Mouse (Mus musculus) hindbrain, embryonic 12.5 days (tissue): ENCODE results near the gene Rxfp1. TPM values are rescaled to one million over a fixed set of nuclear protein-coding genes. Genes with fewer than 3 reads are reported as not detected.

Experiments
- ATAC-seq: fragments of 200-750 bp; cut with Nextera tagmentation; 2 replicates; pipeline ENCODE4 v1.8.0; 2017; ENCODE audit warnings: moderate TSS enrichment; ENCODE audit not compliant: low FRiP score
- H3K27ac ChIP-seq: fragments of 300-500 bp; sonication (generic); 2 replicates; pipeline ENCODE4 v1.5.1; 2016; ENCODE audit warnings: mild to moderate bottlenecking
- H3K27me3 ChIP-seq: fragments of 300-500 bp; sonication (generic); 2 replicates; pipeline ENCODE4 v1.6.1; 2016; ENCODE audit warnings: mild to moderate bottlenecking
- H3K36me3 ChIP-seq: fragments of 300-500 bp; sonication (generic); 2 replicates; pipeline ENCODE4 v1.6.1; 2016; ENCODE audit warnings: mild to moderate bottlenecking
- H3K4me1 ChIP-seq: fragments of 300-500 bp; sonication (generic); 2 replicates; pipeline ENCODE4 v1.6.1; 2016
- H3K4me2 ChIP-seq: fragments of 300-500 bp; sonication (generic); replicated peaks from 2 replicates; pipeline ENCODE4 v1.6.1; 2016; ENCODE audit warnings: mild to moderate bottlenecking
- H3K4me3 ChIP-seq: fragments of 300-500 bp; sonication (generic); 2 replicates; pipeline ENCODE4 v1.5.1; 2016; ENCODE audit warnings: mild to moderate bottlenecking
- H3K9ac ChIP-seq: fragments of 300-500 bp; sonication (generic); 2 replicates; pipeline ENCODE4 v1.6.1; 2016; ENCODE audit warnings: mild to moderate bottlenecking, moderate library complexity
- H3K9me3 ChIP-seq: fragments of 300-500 bp; sonication (generic); replicated peaks from 2 replicates; pipeline ENCODE4 v1.6.1; 2016; ENCODE audit warnings: mild to moderate bottlenecking
- WGBS: fragments of 180-500 bp; shearing (Covaris S2); methylation state at CpG from one replicate; pipeline ENCODE4 v1.1.7; 2016; 5-methylcytosine and 5-hydroxymethylcytosine counted together
- polyA plus RNA-seq: library from polyadenylated mRNA; unstranded; fragments of >200 nt; fragmentation: Nextera tagmentation; extraction: Ambion mirVana; gene quantifications from 2 replicates; pipeline ENCODE4 v1.2.1, GENCODE M21; 2016

Rxfp1 gene
- polyA plus RNA-seq, 1 experiment from 2014 or later = not detected

DNA sequence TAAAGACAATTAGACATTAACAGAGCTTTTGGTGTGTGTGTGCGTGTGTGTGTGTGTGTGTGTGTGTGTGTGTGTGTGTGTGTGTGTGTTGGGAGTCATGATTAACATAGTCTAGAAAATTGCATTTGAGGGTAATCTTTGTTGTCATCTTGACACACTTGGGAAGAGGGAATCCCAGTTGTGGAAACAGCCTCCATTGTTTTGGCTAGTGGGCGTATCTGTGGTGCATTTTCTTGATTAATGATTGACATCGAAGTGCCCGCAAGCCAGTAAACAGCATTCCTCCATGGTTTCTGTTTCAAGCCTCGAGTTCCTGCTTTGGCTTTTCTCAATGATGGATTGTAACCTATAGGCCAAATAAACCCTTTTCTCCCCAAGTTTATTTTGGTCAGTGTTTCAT is 81.0 kb downstream of the Rxfp1 start:
- WGBS = 58% methylated on average over 5 of the region's 5 CpGs
- Histone ChIP-seq H3K4me3 (no peak overlapping the region), H3K27me3 (no peaks in the 10 kb centered on the region), H3K9me3 (no peaks in the 10 kb centered on the region), H3K27ac (no peak overlapping the region), H3K9ac (no peak overlapping the region), H3K4me1 (no peaks in the 10 kb centered on the region), H3K4me2 (no peak overlapping the region), H3K36me3 (no peaks in the 10 kb centered on the region)
- ATAC-seq = no peak

GRCm38 (mm10) chr3:79652129-79652528 is 85.6 kb downstream of the Rxfp1 start:
- WGBS = 94% methylated on average over 6 of the region's 6 CpGs
- no peak overlapping the region for H3K4me2 ChIP-seq
- no peaks in the 10 kb centered on the region for H3K4me1 ChIP-seq
- H3K4me3 ChIP-seq = no peak overlapping the region
- no peak overlapping the region for H3K27ac ChIP-seq
- H3K9me3 ChIP-seq = no peaks in the 10 kb centered on the region
- no peak overlapping the region for H3K9ac ChIP-seq
- no peak for ATAC-seq
- no peaks in the 10 kb centered on the region for H3K27me3 ChIP-seq
- no peaks in the 10 kb centered on the region for H3K36me3 ChIP-seq

DNA sequence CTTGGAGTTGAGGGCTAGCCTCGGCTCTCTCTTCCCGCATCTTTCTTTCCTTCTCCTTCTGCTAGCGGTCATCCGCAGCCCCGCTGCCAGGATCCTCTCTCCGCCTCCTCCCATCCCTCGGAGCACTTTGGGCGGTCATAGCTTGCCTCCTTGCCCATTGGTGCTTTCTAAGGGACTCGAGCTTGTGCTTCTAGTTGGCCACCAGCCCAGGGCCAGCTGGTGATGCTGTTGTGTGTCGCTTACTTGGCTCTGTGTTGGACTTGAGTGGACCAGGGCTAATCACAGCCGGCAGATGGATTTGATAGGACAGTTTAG is 108.3 kb downstream of the Rxfp1 start, which contains the start of gene Etfdh:
Gene Etfdh (minus strand): TSS at position 85 of the 315 bp plus-strand sequence.
- 0 out of 2 replicates have a peak, but pooled peaks cover 3% of the 10 kb centered on the region for H3K9me3 ChIP-seq
- peak within 1 kb of the TSS; percentile 78 for H3K9ac ChIP-seq
- no peaks in the 10 kb centered on the region for H3K27me3 ChIP-seq
- peak within 1 kb of the TSS; percentile 78 for H3K27ac ChIP-seq
- WGBS = under 1% methylated on average over 11 of the region's 11 CpGs
- ATAC-seq = peak; percentile 53
- H3K4me1 ChIP-seq = peaks cover 8% of the 10 kb centered on the region
- H3K36me3 ChIP-seq = peaks cover 26% of the 10 kb centered on the region
- H3K4me2 ChIP-seq = peak within 1 kb of the TSS; percentile 72
- H3K4me3 ChIP-seq = peak within 1 kb of the TSS; percentile 76

GRCm38 (mm10) chr3:79628561-79629415 is 108.9 kb downstream of the Rxfp1 start, which contains the start of gene 4930579G24Rik:
Gene 4930579G24Rik, plus strand, starts transcription at chr3:79629079.
- Histone ChIP-seq H3K36me3 (peaks cover 24% of the 10 kb centered on the region), H3K4me1 (peaks cover 8% of the 10 kb centered on the region), H3K4me2 (peak within 1 kb of the TSS; percentile 72), H3K27ac (peak within 1 kb of the TSS; percentile 78), H3K9me3 (0 out of 2 replicates have a peak, but pooled peaks cover 2% of the 10 kb centered on the region), H3K9ac (peak within 1 kb of the TSS; percentile 78), H3K27me3 (no peaks in the 10 kb centered on the region), H3K4me3 (peak within 1 kb of the TSS; percentile 76)
- WGBS = under 1% methylated on average over 60 of the region's 60 CpGs
- ATAC-seq = peak; percentile 99

DNA sequence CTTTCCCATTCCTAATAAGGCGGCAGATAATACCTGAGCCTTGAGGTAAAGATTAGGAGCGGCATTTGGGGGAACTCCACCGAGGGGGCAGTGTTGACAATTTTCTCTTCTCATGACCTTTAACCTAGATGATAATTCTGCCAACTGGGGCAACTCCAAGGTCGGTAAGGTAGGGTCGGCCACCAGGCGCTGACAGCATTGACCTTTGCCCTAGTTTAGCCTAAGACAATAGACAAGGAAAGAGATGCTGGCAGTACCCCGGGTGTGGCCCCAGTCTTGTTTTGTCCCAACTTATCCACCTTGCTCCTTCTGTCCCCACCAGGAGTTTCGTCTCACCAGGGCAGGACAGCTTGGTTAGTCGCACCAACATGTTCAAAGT is 109.5 kb downstream of the Rxfp1 start:
- Histone ChIP-seq H3K4me1 (peaks cover 8% of the 10 kb centered on the region), H3K27me3 (no peaks in the 10 kb centered on the region), H3K9ac (peak overlapping the region; percentile 60), H3K36me3 (peaks cover 18% of the 10 kb centered on the region), H3K4me3 (peak overlapping the region; percentile 76), H3K4me2 (peak overlapping the region; percentile 72), H3K9me3 (no peaks in the 10 kb centered on the region), H3K27ac (peak overlapping the region; percentile 78)
- 2% methylated on average over 9 of the region's 9 CpGs for WGBS
- ATAC-seq = no peak

DNA sequence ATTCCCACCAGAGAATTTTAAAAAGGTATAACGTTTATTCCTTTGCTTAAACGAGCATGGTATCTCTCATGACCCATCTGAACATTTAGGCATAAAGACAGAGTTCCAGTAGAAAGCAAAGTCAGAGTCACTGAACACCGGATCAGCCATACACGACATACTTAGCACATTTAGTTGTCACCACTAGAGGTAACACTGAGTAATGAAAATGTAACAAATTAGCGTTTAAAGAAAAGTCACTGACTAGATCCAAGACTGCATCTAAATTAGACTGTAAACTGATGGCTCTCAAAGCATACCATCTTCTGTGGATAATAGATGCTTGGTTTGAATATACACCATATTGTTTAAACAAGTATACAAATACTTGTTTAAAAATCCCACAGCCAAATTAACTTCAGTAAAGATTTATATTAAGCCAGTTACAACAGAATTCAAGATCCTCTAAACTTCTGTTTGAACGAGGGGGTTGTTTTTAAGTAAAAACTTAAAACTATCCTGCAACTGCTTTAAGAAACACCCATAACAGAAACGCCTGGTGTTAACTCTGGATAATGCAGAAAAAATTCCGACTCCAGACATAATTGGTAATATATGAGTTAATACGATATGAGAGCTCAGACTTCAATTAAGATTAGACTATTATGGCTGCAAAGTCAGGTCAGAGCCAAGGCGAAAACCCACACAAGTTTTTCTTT is 110.0 kb downstream of the Rxfp1 start:
- Histone ChIP-seq H3K36me3 (peaks cover 15% of the 10 kb centered on the region), H3K9me3 (no peaks in the 10 kb centered on the region), H3K27me3 (no peaks in the 10 kb centered on the region), H3K9ac (peak overlapping the region; percentile 60), H3K4me1 (peaks cover 8% of the 10 kb centered on the region), H3K27ac (no peak overlapping the region), H3K4me3 (peak overlapping the region; percentile 76), H3K4me2 (peak overlapping the region; percentile 72)
- 41% methylated on average over 10 of the region's 10 CpGs for WGBS
- ATAC-seq = no peak

- H3K9ac ChIP-seq = no peak overlapping the region
- no peak overlapping the region for H3K27ac ChIP-seq
- no peak overlapping the region for H3K4me3 ChIP-seq
- H3K9me3 ChIP-seq = peaks cover 4% of the 10 kb centered on the region; the same call in 1 of the 2 replicates
- peaks cover 56% of the 10 kb centered on the region for H3K36me3 ChIP-seq
- ATAC-seq = no peak
- H3K27me3 ChIP-seq = no peaks in the 10 kb centered on the region
- H3K4me1 ChIP-seq = no peaks in the 10 kb centered on the region
- H3K4me2 ChIP-seq = no peak overlapping the region
- WGBS = 93% methylated on average over 2 of the region's 2 CpGs
These were observed 127.8 kb downstream of the Rxfp1 start for GRCm38 (mm10) chr3:79609886-79610285.

- no peak overlapping the region for H3K4me2 ChIP-seq
- ATAC-seq = no peak
- H3K36me3 ChIP-seq = peaks cover 55% of the 10 kb centered on the region
- no peak overlapping the region for H3K9ac ChIP-seq
- no peak overlapping the region for H3K27ac ChIP-seq
- no peak overlapping the region for H3K4me3 ChIP-seq
- H3K27me3 ChIP-seq = no peaks in the 10 kb centered on the region
- peaks cover 10% of the 10 kb centered on the region for H3K4me1 ChIP-seq
- no peaks in the 10 kb centered on the region for H3K9me3 ChIP-seq
- 94% methylated on average over 7 of the region's 7 CpGs for WGBS
These were observed 142.2 kb downstream of the Rxfp1 start for GRCm38 (mm10) chr3:79595468-79595867.

GRCm38 (mm10) chr3:79591793-79592471 is 145.7 kb downstream of the Rxfp1 start:
- H3K36me3 ChIP-seq = peaks cover 25% of the 10 kb centered on the region
- H3K27ac ChIP-seq = peak overlapping the region; percentile 79
- WGBS = 5% methylated on average over 15 of the region's 15 CpGs
- peak overlapping the region; percentile 85 for H3K4me2 ChIP-seq
- peaks cover 11% of the 10 kb centered on the region for H3K4me1 ChIP-seq
- no peaks in the 10 kb centered on the region for H3K9me3 ChIP-seq
- H3K9ac ChIP-seq = peak overlapping the region; percentile 77
- peak overlapping the region; percentile 74 for H3K4me3 ChIP-seq
- H3K27me3 ChIP-seq = no peaks in the 10 kb centered on the region
- peak; percentile 35; the same call in 1 of the 2 replicates for ATAC-seq

Other genes starting within 250 kb of the Rxfp1 start
- gene Fnip2, start 170.1 kb downstream of the Rxfp1 start, polyA plus RNA-seq = 9.8 and 10.1 TPM in 2 replicates
- gene Ppid, start 146.5 kb downstream of the Rxfp1 start, polyA plus RNA-seq = 158 and 174 TPM in 2 replicates
- gene 4930579G24Rik, start 108.8 kb downstream of the Rxfp1 start, polyA plus RNA-seq = 20.7 and 21.4 TPM in 2 replicates
- gene Etfdh, start 108.4 kb downstream of the Rxfp1 start, polyA plus RNA-seq = 52.2 and 54.3 TPM in 2 replicates
- 2.0 and 3.3 TPM in 2 replicates for gene Tmem144, start 114.9 kb upstream of the Rxfp1 start, polyA plus RNA-seq
- gene Fam198b, start 146.7 kb upstream of the Rxfp1 start, polyA plus RNA-seq = 5.1 and 5.3 TPM in 2 replicates